Mouse (Mus musculus): ENCODE data around the gene Acsm5.
"Not testable (repeated sequence)": the region's sequence is repeated elsewhere in the genome, so short reads cannot be mapped to it uniquely, and the experiment has no call there.

The Acsm5 gene

DNA sequence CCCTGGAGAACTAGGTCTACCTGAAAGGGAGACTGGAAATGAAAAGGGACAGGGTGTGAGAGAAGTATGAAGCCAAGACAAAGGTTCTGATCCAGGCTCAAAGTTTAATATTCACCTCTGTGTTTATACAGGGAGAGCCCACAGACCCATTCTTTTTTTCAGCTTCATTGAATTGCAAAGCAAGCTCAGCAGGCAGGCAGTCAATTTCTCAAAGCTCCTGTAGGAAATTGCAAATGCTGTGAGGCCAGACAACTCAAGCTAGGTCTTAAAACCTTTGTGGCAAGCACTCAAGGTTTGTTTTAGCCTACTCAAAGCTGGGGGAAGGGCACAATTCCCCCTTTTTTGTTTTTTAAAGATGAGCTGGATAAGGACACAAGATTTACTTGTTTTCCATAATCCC, 26.3 kb downstream of the Acsm5 start:
- no peak for DNase-seq (ENCODE audit: low read depth, low spot score)

DNA sequence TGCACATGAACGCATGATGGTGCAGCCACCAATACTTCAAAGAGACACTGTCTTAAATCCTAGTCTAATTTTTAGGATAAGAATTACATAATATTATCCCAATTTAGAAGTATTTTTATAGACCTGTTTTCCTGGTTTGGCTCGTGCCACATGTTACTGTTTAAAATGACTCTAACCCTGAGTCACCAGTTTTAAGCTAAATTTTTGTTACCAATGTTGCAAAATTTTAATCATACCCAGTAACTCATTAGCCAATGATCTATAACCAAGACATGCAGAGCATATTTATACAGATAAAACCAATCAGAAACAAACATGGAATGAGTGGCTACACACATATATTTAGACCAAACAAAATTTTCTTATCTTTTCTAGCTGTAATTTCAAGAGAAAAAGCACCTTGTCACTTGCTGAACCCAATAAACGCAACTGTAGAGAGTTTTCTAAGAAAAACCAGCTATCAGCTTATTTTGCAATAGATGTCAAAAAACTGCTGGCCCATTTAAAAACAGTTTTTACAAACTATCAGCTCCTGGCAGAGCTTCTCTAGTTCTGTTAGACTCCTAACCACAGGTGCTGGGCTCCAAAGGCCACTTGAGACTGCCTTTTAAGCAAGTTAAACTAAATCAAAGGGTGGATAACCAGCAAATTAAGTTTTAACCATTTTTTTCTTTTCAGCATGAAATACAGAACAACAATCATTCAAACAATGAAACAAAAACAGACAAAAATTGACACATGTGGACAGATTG, 31.4 kb downstream of the Acsm5 start:
- no peak for DNase-seq (ENCODE audit: low read depth, low spot score)

DNA sequence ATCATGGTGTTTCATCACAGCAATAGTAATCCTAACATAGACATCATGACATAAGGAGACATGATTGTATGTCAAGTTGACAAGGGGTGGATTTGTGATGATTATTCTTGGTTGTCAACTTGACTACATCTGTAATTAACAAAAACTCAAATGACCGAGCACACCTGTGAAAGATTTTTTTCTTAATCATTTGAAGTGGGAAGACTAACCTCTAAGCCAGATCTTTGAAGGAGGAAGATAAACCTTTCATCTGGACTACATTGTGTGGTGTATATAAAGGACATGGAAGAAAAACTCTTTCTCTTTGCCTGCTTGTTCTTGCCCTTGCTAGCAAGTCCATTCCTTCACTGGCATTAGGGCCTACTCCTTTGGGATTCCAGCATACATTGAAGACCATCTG, 34.8 kb downstream of the Acsm5 start, which contains the start of gene Acsm2:
TSS of gene Acsm2 (plus strand) at position 301 of the 400 bp plus-strand sequence.
- DNase-seq (ENCODE audit: low read depth, low spot score), result no peak

DNA sequence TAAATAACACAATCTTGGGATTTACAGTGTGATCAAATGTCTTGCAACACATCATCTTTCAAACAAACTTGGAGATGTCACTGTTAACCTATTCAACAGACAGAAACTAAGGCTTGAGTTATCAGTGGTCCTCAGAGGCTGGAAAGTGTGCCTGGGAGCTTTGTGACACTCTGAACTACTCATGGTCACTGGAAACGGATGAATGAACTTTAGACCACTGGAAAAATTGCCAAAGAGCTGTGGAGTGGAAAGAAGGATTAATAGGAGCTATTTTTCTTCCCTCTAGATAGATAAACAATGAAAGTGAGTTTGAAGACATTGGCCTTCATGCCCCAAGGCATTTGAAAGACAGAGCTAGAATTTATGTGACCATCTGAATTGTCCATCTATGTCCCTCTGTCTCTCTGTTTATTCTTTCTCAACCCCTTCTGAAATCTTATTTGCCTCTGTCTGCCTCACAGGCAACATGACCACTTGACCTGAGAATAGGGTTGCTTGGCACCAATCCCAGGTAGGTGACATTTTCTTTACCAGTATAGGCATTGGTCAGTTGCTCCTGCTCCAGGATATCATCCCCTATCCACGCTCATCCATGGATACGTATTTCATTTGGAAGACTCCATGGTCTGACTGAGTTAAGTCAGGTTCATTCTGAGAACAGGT, 40.7 kb downstream of the Acsm5 start:
- DNase-seq (ENCODE audit: low read depth, low spot score), result no peak

- no peak for DNase-seq (ENCODE audit: low read depth, low spot score)
Observed at GRCm38 (mm10) chr7:119560452-119560835, 41.2 kb downstream of the Acsm5 start.

GRCm38 (mm10) chr7:119561441-119561840, 42.2 kb downstream of the Acsm5 start:
- no peak for DNase-seq (ENCODE audit: low read depth, low spot score)

GRCm38 (mm10) chr7:119562476-119562875, 43.2 kb downstream of the Acsm5 start:
- not testable (repeated sequence) for DNase-seq (ENCODE audit: low read depth, low spot score)

DNA sequence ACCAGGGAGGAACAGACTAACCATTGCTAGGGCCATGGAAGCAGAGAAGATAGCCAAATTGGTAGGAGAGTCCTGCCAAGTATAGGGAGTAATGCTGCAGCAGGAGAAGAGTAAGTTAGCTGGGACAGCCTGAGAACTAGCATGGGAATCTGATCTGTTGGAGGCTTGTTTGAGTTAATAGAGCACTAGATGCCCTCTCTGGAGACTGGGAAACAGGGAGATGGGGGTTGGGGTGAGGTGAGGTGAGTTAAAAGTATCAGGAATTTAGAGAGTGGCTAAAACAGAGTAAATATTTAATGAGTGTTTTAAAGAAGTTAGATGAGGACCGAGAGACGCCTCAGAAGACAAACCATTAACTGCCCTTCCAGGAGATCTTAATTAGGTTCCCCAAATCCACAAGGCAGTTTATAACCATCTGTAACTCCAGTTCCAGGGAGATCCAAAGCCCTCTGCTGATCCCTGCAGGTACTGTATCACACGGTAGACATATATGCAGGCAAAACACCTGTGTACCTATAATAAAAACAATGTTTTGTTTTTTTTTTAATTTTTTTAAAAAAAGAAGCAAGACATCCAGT, 75.4 kb downstream of the Acsm5 start:
- no peak for DNase-seq (ENCODE audit: low read depth, low spot score)
